Mouse (Mus musculus) heart, postnatal 4 days (tissue): ENCODE measurements around the gene Nt5c. TPM values are rescaled to one million over a fixed set of nuclear protein-coding genes. Genes with fewer than 3 reads are reported as not detected.
A peak's percentile ranks its signal among the peaks of the same experiment; 100 is the strongest.
"Not testable (repeated sequence)": the region's sequence is repeated elsewhere in the genome, so short reads cannot be mapped to it uniquely, and the experiment has no call there.

ENCODE experiments used
- DNase-seq: peaks from one replicate; pipeline ENCODE4 v3.0.0; 2021
- microRNA-seq, 2 experiments: library from miRNA; unstranded; fragments of <30 nt; microRNA quantifications; one replicate each; pipeline ENCODE4 v1.2.0; 2021 to 2022
- total RNA-seq, 2 experiments: library from RNA; stranded (reverse); gene quantifications; 2 replicates each; pipeline ENCODE4 v1.2.3; 2021

Nt5c gene
- total RNA-seq, 2 experiments from 2014 or later = 27.3 to 27.4 TPM

- no peak for DNase-seq
These were observed 24.4 kb downstream of the Nt5c start for GRCm38 (mm10) chr11:115467217-115467618.

DNA sequence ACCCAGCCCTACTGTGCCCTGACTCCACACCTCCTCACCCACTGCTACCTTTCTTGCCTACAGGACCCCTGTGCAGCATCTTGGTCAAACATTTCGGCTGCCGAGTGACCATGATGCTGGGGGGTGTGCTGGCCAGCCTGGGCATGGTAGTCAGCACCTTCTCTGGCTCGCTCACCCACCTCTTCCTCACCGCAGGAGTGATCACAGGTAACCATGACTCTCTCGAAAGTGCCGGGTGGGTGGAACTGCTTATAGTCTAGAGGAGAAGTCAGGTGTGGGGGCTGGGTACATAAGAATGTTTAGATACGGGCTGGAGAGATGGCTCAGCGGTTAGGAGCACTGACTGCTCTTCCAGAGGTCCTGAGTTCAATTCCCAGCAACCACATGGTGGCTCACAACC is 26.8 kb downstream of the Nt5c start:
- no peak for DNase-seq

DNA sequence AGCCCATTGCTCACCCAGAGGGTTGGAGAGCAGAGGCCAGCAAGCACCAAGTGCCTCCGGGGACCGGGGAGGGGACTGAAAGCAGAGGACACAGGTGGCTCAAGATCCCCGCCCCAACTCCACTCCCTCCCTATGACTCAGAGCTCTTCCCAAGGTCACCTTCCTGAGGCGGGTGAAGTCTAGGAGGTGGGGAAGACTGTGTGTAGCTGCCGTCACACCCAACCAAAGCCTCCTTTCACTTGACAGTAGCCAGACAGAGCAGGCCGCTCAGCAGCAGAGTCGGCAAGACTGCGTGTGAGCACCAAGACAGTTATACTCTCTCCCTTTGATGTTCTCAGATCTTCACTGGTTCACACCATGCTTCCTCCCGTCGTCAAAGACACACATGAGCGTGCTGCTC is 28.3 kb downstream of the Nt5c start:
- no peak for DNase-seq

DNA sequence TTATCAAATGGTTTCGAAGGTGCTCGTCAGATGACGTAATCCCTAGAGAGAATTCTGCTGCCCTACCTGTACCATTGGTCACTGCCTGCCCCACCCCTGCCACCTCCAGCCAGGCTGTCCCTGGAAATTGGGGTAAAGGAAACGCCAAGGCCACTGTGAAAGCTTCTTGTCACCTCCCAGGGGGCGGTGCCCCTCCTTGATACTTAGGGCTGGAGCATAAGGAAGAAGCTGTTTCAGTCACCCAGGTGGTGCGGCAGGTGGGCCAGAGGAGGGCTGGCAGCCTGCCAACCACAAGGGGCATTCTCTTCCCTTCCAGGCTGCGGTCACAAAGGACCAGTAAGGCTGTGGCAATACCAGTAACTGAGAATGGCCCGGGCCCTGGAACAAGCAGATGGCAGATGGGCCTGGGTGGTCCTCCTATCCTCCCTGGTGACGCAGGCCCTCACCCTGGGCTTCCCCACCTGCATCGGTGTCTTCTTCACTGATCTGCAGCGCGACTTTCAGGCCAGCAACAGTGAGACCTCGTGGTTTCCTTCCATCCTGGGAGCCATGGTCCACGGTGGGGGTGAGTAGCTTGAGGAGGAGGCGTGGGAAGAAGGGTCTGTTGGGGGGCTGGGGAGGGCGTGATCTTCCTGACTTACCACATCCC is 29.3 kb downstream of the Nt5c start, which contains the start of gene Slc16a5:
TSS of gene Slc16a5 (plus strand) at position 232 of the 649 bp plus-strand sequence.
- DNase-seq = no peak

GRCm38 (mm10) chr11:115461846-115462242 is 29.8 kb downstream of the Nt5c start:
- DNase-seq = no peak

- no peak for DNase-seq
These were observed 30.7 kb downstream of the Nt5c start for GRCm38 (mm10) chr11:115460976-115461375.

DNA sequence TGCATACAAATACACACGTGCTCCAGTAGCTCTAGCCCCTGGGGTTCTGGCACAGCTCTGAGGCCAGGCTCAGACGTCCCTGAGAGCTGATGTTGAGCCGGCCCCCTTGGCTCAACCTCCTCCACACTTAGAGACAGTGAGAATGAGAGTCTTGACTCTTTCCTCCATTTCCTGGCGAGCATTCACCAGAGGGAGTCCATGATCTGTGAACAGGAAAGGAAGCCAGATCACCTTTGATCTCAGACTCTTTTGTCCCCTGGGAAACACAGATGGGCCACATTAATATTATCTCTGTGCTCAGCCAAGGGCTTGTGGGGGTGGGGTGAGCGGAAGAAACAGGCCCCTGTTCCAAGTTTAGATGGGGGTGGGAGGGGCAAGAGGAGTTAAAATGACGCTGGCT is 34.3 kb downstream of the Nt5c start:
- DNase-seq = no peak

- no peak for DNase-seq
These were observed 35.5 kb downstream of the Nt5c start for GRCm38 (mm10) chr11:115456182-115456581.

DNA sequence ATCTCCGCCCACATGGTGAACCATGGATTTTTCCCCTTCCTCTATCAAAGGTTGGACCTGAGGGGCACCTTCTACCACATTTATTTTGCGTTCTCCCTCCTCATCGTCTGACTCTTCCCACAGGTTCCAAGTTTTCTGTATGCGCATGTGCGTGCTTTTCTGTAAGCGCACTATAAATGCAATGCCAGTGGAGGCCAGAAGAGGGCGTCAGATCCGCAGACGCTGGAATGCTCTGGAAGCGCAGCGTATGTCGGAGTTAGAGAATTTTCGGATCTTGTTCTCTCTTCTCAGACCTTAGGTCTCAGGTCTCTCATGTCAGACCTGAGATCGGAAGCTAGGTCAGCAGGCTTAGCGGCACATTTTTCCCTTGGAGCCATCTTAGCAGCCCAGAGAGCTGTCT is 36.0 kb downstream of the Nt5c start:
- no peak for DNase-seq

DNA sequence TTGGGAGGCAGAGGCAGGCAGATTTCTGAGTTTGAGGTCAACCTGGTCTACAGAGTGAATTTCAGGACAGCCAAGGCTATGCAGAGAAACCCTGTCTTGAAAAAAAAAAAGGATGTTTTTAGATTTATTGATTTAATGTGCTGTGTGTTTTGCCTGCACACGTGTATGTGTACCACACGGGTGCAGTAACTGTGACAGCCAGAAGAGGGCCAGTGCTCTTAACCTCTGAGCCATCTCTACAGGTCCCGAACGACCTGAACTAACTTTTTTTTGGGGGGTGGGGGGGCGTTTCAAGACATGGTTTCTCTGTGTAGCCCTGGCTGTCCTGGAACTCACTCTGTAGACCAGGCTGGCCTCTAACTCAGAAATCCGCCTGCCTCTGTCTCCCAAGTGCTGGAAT is 36.8 kb downstream of the Nt5c start:
- DNase-seq = not testable (repeated sequence)

GRCm38 (mm10) chr11:115453306-115453705 is 38.4 kb downstream of the Nt5c start:
- no peak for DNase-seq

DNA sequence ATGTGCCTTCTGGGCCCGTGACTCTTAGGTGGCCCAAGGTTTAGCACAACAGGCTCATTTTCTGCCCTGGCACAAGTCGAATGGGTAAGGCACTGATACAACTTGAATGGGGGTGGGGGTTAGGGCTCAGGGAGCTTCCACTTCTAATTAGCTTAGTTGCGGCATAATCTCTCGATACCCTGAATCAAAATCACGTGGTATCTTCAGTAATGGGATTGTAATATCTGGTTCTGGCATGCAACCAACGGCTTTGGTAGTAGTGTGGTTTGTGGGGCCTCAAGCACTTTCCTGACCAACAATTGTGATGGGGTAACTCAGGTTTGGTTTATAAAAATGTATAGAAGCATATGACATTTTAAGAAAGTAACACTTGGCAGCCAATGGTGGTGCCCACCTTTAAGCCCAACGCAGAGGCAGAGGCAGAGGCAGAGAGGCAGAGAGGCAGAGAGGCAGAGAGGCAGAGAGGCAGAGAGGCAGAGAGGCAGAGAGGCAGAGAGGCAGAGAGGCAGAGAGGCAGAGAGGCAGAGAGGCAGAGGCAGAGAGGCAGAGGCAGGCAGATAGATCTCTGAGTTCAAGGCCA is 39.3 kb downstream of the Nt5c start:
- DNase-seq = no peak

GRCm38 (mm10) chr11:115451781-115452241 is 39.9 kb downstream of the Nt5c start:
- DNase-seq = no peak

DNA sequence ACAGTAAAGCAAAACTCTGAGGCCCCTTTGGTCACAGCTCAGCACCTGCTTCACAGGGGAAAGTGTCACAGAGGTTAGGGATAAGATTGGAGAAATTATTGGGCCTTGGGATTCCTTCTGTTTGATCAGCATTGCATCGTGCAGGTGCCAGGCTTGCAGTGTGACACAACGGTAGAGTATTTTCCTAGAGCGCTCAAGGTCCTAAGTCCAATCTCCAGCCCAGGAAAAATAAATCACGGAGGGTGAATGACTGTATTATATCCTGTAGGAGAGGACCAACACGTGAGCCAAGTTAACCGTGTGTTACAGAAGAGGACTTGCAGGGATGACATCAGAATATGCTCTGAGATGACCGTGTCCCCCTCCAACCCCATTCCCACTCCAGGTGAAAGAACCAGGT is 41.5 kb downstream of the Nt5c start:
- DNase-seq = no peak

- DNase-seq = no peak
These were observed 42.7 kb downstream of the Nt5c start for GRCm38 (mm10) chr11:115448998-115449397.

- DNase-seq = no peak
These were observed 43.6 kb downstream of the Nt5c start for GRCm38 (mm10) chr11:115448075-115448474.

DNA sequence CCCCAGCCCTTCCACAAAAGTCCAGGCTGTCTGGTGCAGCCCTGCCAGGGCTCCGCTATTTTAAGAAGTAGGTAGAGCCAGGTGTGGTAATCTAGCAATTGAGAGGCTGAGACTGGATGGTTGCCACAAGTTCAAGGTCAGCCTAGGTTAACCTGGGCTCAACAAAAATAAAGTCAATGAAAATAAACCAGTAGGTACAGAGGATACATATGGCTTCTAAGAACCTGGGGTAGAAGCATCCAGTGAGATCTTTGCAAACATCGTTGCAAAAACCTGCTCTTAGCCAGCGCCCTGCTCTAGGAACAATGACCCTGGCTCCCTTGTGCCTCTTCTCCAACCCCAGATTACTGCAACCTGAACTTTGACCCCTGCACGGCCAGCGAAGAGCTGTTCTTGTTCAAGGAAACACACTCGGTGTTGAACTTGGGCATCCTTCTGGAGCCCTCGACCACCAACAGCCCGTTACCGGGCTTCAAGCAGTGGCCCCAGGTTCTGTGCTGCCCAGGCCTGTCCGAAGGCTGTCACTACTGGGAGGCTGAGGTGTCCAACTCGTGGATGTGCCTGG is 44.3 kb downstream of the Nt5c start:
- peak; percentile 33 for DNase-seq

DNA sequence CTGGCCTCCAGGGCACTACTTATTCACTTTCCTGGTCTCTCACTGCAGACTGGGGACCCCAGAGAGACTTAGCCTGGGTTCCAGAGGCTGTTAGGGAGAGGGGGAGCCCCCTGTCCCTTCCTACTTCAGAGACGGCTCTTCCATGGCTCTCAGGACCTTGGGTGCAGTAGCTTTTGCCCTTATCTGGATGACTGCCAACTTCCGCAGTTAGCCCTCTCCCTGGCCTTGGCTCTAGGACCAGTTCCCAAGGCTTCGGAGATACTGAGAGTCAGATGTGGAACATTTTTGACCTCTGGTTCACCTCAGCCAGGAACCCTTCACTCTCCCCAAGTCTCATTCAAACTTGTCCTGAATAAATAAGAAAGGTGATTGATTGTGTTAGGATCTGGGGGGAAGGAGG is 44.8 kb downstream of the Nt5c start:
- peak; percentile 66 for DNase-seq

DNA sequence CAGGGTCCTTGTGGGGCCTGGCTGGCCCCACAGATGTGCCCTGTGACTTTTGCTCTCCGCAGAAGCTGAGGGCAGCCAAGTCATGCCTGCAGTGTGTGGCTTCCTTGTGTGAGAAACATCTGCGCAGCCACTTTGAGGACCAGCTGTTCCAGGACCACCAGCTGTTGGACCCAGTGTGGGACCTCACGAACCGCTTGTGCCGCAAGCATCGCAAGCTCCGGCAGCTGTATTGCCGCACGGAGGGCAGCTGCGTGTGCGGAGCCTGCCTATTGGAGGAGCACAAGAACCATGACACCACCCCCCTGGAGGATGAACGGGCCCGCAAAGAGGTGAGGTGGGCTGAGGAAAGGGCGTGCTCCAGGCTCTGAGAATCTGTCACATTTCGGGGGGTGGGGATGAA is 50.2 kb downstream of the Nt5c start:
- no peak for DNase-seq

Small RNA genes within 50 kb of the gene (microRNA-seq; reads per million reads assigned to microRNA genes)
- gene Mir3968 = 0.35 to 0.61 reads per million in 2 experiments

Other genes with a start within 250 kb of the Nt5c start
- under 1 TPM; 0.12 to 0.18 TPM for gene Grin2c, start 224.6 kb downstream of the Nt5c start, total RNA-seq
- 1 to 10 TPM; 7.5 to 9.5 TPM for gene Fdxr, start 214.8 kb downstream of the Nt5c start, total RNA-seq
- gene Fads6, start 194.2 kb downstream of the Nt5c start, total RNA-seq = 1 to 10 TPM in 1 of 2 experiments, under 1 TPM in 1; 0.86 to 1.4 TPM
- gene Otop2, start 184.7 kb downstream of the Nt5c start, total RNA-seq = not detected
- under 1 TPM; 0.09 to 0.12 TPM for gene Ush1g, start 169.8 kb downstream of the Nt5c start, total RNA-seq
- gene Otop3, start 157.1 kb downstream of the Nt5c start, total RNA-seq = not detected
- gene Hid1, start 124.1 kb downstream of the Nt5c start, total RNA-seq = 1 to 10 TPM; 5.9 to 8.5 TPM
- gene Cdr2l, start 109.9 kb downstream of the Nt5c start, total RNA-seq = 10 to 100 TPM; 18.8 to 20.3 TPM
- gene Mrpl58, start 88.1 kb downstream of the Nt5c start, total RNA-seq = 100 to 1,000 TPM; 153 to 156 TPM
- 1,000 to 10,000 TPM; 1,670 to 1,720 TPM for gene Atp5h, start 71.9 kb downstream of the Nt5c start, total RNA-seq
- 10 to 100 TPM; 22.8 to 27.3 TPM for gene Kctd2, start 71.7 kb downstream of the Nt5c start, total RNA-seq
- not detected for gene Trim80, start 51.3 kb downstream of the Nt5c start, total RNA-seq
- under 1 TPM in 1 of 2 experiments, not detected in 1; 0.29 TPM for gene Slc16a5, start 29.4 kb downstream of the Nt5c start, total RNA-seq
- gene Armc7, start 16.2 kb downstream of the Nt5c start, total RNA-seq = 1 to 10 TPM; 3.1 to 4.3 TPM
- 100 to 1,000 TPM; 559 to 561 TPM for gene Jpt1, start 22.5 kb upstream of the Nt5c start, total RNA-seq
- 100 to 1,000 TPM; 299 TPM for gene Sumo2, start 44.4 kb upstream of the Nt5c start, total RNA-seq
- 10 to 100 TPM; 46.6 to 50.5 TPM for gene Nup85, start 72.6 kb upstream of the Nt5c start, total RNA-seq
- 10 to 100 TPM; 71.2 to 72.8 TPM for gene Mrps7, start 112.1 kb upstream of the Nt5c start, total RNA-seq
- gene Gga3, start 112.2 kb upstream of the Nt5c start, total RNA-seq = 10 to 100 TPM; 18.3 to 20.8 TPM
- 10 to 100 TPM; 34.0 to 40.6 TPM for gene Mif4gd, start 121.1 kb upstream of the Nt5c start, total RNA-seq
- 10 to 100 TPM; 27.6 to 30.7 TPM for gene Slc25a19, start 136.4 kb upstream of the Nt5c start, total RNA-seq
- 100 to 1,000 TPM; 119 to 134 TPM for gene Grb2, start 216.7 kb upstream of the Nt5c start, total RNA-seq